Mouse (Mus musculus): ENCODE measurements around the gene Rnf166. TPM values are rescaled to one million over a fixed set of nuclear protein-coding genes. Genes with fewer than 3 reads are reported as not detected.

Rnf166 gene
- total RNA-seq (2022): 10 to 100 TPM; 33.2 to 39.7 (median 37.7) TPM

- peak; percentile 82 to 87 for DNase-seq (ENCODE audit: low spot score in 2 of 2)
These were observed at the start of gene Rnf166, which contains the start of gene Ctu2 for GRCm38 (mm10) chr8:122475580-122476320. TSS of gene Rnf166 (minus strand) at chr8:122476064. TSS of gene Ctu2 (plus strand) at chr8:122476143.

DNA sequence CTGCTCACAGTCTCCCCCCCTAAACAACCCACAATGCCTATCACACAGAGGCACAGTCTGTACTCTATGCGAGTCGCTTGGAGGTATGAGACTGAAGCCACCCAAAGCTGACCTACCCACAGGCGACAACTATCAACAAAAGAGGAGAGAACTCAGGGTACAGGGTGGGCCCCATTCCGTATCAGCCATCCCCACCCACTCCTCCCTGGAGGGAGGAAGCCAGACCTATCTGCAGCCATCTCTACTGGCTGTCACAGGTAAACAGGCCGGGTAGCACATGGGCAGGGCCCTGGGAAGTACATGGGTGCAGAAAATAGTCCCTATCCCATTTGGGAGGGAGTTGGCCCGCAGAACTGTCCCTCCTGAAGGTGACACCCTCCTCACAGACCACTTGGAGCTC, 49.1 kb upstream of the Rnf166 start:
- DNase-seq (ENCODE audit: low spot score in 2 of 2): no peak

- no peak for DNase-seq (ENCODE audit: low spot score in 2 of 2)
These were observed 48.6 kb upstream of the Rnf166 start for GRCm38 (mm10) chr8:122524506-122524905.

DNA sequence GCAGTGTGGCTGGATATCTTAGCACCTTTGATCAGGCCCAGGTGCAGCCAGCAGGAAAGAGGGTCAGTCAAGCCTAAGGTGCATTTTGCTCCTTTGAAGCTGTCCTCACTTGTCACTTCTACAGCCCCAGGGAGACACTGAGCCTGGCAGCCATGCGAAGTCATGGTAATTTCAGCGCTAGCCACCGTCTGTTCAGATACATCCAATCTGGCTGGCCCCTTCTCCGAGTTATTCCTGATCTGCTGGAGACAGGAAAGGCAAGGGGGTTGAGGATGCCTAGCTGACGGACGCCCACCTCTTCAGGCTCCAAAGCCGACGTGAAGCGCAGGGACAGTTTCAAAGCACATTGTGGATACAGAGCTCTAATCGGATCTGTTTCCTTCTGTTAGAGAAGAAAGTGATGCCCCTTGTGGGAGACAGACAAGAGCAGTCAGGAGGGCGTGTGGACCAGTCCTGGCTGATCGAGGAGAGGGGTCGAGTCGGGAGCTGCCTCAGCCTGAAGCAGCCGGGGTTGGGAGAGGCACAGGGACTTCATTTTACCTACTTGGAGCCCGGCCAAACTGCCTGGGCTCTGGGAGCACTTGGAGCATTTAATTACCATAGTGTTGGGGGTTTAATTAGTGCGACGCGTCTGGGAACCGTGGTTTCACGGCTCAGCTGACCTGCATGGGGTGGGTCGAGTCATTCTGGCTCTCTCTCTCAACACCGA, 47.9 kb upstream of the Rnf166 start:
- no peak for DNase-seq (ENCODE audit: low spot score in 2 of 2)

- DNase-seq (ENCODE audit: low spot score in 2 of 2): no peak
These were observed 47.2 kb upstream of the Rnf166 start for GRCm38 (mm10) chr8:122522796-122523651.

GRCm38 (mm10) chr8:122520611-122521010, 44.7 kb upstream of the Rnf166 start:
- DNase-seq (ENCODE audit: low spot score in 2 of 2): no peak

DNA sequence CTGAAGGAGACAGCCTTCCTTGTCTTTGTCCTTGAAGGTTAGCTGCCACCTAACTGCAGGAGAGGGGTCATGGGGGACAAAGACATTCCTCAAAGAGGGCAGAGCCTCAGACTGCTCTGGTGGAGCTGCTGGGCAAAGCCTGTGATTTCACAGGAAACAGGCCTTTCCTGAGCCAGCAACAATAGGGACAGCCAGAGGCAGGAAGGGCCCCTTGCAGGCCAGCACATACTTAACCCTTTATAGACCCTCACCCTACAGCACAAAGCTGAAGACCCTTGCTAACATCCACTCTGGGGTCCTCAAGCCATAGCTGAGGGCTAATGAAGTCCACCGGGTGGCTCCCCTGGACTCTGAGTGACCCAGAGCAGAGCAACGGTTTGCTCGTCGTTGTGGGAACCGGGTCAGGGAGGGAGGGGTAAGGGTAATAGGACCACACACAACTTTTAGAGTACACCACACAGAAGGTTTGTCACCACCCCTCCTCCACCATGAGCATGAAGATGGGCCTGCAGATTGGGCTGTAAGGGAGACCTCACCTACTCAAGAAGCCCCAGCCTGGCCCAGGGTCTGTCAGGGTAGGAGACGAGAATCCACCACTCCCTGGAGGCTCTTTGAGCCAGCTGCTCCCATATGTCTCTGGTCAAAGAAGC, 41.8 kb upstream of the Rnf166 start:
- no peak for DNase-seq (ENCODE audit: low spot score in 2 of 2)

DNA sequence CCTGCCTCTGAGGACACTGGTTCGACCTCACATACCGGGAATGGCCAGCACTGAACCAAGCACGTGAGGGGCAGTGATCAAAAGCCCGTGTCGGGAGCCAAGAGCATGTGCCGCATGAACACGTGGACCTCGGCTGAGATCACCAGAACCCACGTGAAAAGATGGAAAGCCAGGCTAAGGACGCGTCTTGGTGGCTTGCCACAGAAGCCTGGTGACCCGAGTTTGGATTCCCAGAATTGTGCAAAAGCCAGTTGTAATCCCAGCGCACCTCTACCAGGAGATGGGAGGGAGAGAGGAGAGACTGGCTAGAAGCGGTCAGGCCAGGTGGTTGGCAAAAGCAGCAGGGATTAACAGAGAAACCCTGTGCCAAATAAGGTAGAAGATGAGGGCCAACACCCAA, 39.8 kb upstream of the Rnf166 start:
- DNase-seq (ENCODE audit: low spot score in 2 of 2): no peak

DNA sequence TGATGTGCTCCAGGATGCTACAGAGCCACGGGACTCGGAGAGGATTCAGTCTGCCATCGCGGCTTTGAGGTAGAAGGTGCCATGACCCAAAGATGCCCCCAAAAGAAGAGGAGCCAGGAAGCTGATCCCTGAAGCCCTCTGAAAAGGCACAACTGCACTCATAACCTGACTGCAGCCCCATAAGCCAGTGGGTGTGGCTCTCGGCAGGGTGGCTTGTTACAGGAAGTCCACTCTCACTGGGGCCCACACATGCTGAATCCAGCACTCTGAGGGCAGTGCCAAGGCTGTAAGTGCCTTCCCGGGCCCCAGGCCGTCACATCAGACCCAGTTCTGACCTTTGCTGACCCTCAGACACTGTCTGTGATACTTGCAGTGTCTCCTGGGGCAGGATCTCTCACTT, 36.5 kb upstream of the Rnf166 start:
- no peak for DNase-seq (ENCODE audit: low spot score in 2 of 2)

DNA sequence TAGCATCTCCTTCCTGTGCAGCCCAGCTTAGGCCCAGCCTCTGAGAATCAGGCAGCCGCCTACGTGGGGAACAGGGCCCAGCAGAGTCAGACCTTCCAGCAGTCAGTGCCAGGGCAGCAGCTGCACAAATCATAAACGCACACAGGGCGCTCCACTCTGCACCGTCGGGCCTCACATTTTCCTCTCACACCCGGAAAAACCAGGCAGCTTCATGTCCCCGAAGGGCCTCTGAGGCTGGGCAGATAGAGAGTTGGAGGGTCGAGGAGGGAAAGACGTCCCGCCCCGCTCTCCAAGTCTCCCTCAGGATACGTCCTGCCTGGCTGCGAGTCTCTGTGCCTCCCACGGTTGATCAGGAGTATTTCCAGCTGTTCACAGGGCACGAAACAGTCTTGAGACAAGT, 35.7 kb upstream of the Rnf166 start:
- no peak for DNase-seq (ENCODE audit: low spot score in 2 of 2)

DNA sequence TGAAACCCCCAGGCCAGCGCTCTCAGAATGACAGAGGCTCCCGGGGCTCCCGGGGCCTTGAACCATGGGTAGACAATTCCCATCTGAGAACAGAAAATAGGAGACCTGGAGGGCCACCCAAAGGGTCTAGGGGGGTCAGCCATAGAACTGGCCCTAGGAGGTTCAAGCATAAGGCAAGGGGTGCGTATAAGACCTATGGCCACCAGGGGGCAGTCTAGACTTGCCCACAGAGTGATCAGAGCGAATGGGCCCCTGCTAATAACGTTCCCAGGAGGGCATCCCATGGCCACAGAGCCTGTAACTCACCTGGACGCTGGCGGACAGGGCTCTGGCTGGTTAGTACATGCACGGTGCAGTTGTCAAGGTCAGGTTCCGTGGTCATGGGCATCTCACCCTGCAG, 25.0 kb upstream of the Rnf166 start:
- DNase-seq (ENCODE audit: low spot score in 2 of 2): peak; percentile 44 to 56

- DNase-seq (ENCODE audit: low spot score in 2 of 2): no peak
These were observed 22.0 kb upstream of the Rnf166 start for GRCm38 (mm10) chr8:122497912-122498311.

GRCm38 (mm10) chr8:122497016-122497734, 21.3 kb upstream of the Rnf166 start:
- DNase-seq (ENCODE audit: low spot score in 2 of 2): no peak

- no peak for DNase-seq (ENCODE audit: low spot score in 2 of 2)
These were observed 12.5 kb upstream of the Rnf166 start for GRCm38 (mm10) chr8:122488387-122488786.

GRCm38 (mm10) chr8:122484831-122485230, 9.0 kb upstream of the Rnf166 start:
- DNase-seq (ENCODE audit: low spot score in 2 of 2): no peak

- no peak for DNase-seq (ENCODE audit: low spot score in 2 of 2)
These were observed 8.0 kb upstream of the Rnf166 start for GRCm38 (mm10) chr8:122483877-122484276.

GRCm38 (mm10) chr8:122482448-122482847, 6.6 kb upstream of the Rnf166 start:
- DNase-seq (ENCODE audit: low spot score in 2 of 2): no peak

DNA sequence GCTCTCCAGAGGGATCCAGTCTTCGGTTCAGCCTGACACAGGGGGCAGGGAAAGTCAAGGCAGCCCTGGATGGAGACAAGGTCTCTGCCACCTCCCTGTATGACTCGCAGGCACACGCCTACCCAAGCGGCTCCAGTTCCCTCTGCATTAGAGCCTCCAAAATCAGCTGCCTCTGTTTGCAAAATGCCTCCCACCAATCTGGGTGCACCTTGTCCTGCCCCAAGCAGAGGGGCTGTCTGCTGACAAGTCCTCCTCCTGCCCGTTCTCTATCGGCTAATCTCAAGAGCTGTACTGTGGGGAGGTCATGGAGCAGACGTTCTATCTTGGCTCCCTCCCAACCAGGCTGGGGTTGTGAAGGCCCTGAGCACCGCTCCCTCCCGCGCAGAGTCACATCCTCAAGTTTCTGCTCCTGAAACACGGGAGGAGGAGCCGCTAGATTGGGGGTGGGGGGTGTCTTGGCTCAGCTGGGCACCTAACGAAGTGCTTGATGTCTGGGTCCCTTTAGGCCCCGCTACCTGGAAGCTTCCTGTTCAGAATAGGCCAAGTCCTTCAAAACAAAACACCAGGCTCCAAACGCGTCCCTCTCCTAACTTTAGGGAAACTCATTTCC, 808 bp downstream of the Rnf166 start:
- no peak for DNase-seq (ENCODE audit: low spot score in 2 of 2)

- no peak for DNase-seq (ENCODE audit: low spot score in 2 of 2)
These were observed 1.9 kb downstream of the Rnf166 start for GRCm38 (mm10) chr8:122473911-122474421.

DNA sequence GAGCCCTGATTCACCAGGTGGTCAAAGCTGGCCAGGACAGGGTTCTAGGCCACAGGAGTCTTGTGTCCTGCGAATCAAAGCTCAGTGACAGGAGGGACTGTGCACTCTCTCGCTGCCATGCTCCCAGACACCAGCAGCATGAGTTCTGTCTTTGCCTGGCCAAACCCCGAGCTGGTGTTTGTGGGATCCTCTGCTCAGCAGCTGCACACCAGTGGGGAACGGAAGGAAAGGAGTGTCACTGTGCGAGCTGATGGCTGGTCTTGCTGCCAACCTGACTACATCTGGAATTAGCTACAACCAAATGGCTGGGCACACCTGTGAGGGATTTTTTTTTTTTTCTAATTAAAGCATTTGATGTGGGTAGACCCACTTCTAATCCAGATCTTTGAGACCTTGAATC, 5.2 kb downstream of the Rnf166 start:
- no peak for DNase-seq (ENCODE audit: low spot score in 2 of 2)

Measured in left cerebral cortex, adult 8-10 months (tissue).